Mouse (Mus musculus) midbrain, embryonic 11.5 days (tissue): ENCODE results near the gene Mipol1. TPM values are rescaled to one million over a fixed set of nuclear protein-coding genes. Genes with fewer than 3 reads are reported as not detected.

Experiments
- ATAC-seq: fragments of 200-750 bp; cut with Nextera tagmentation; 2 replicates; pipeline ENCODE4 v1.8.0; 2017; ENCODE audit warnings: moderate TSS enrichment, moderate library complexity; ENCODE audit not compliant: low FRiP score
- DNase-seq: peaks from one replicate; pipeline ENCODE4 v3.0.0; 2015; ENCODE audit warnings: low spot score; ENCODE audit errors: missing footprints
- H3K27ac ChIP-seq: fragments of 300-500 bp; sonication (generic); 2 replicates; pipeline ENCODE4 v1.5.1; 2014; ENCODE audit warnings: low read depth, low read length
- H3K27me3 ChIP-seq: fragments of 300-500 bp; sonication (generic); 2 replicates; pipeline ENCODE4 v1.6.1; 2014; ENCODE audit warnings: mild to moderate bottlenecking, low read length, moderate library complexity, mixed read lengths; ENCODE audit not compliant: control insufficient read depth, insufficient read depth
- H3K36me3 ChIP-seq: fragments of 300-500 bp; sonication (generic); 2 replicates; pipeline ENCODE4 v1.6.1; 2014; ENCODE audit warnings: mild to moderate bottlenecking, low read length, moderate library complexity, mixed read lengths; ENCODE audit not compliant: control insufficient read depth, insufficient read depth
- H3K4me1 ChIP-seq: fragments of 300-500 bp; sonication (generic); 2 replicates; pipeline ENCODE4 v1.6.1; 2014; ENCODE audit warnings: low read length; ENCODE audit not compliant: control insufficient read depth, insufficient read depth
- H3K4me2 ChIP-seq: fragments of 300-500 bp; sonication (generic); 2 replicates; pipeline ENCODE4 v1.6.1; 2014; ENCODE audit warnings: mild to moderate bottlenecking, moderate library complexity
- H3K4me3 ChIP-seq: fragments of 300-500 bp; sonication (generic); 2 replicates; pipeline ENCODE4 v1.5.1; 2014; ENCODE audit warnings: low read depth, low read length
- H3K9ac ChIP-seq: fragments of 300-500 bp; sonication (generic); 2 replicates; pipeline ENCODE4 v1.6.1; 2014; ENCODE audit warnings: low read length
- H3K9me3 ChIP-seq: fragments of 300-500 bp; sonication (generic); 2 replicates; pipeline ENCODE4 v1.6.1; 2016; ENCODE audit warnings: low read length; ENCODE audit not compliant: control insufficient read depth
- WGBS: fragments of 180-500 bp; shearing (Covaris S2); extraction: QIAGEN DNeasy Blood & Tissue Kit; methylation state at CpG from one replicate; pipeline ENCODE4 v1.1.7; 2014; 5-methylcytosine and 5-hydroxymethylcytosine counted together
- polyA plus RNA-seq: library from polyadenylated mRNA; unstranded; fragments of >200 nt; fragmentation: Nextera tagmentation; extraction: Ambion mirVana; gene quantifications from 2 replicates; pipeline ENCODE4 v1.2.1, GENCODE M21; 2014

Mipol1 gene
- polyA plus RNA-seq, 1 experiment from 2014 or later, result 9.5 TPM

DNA sequence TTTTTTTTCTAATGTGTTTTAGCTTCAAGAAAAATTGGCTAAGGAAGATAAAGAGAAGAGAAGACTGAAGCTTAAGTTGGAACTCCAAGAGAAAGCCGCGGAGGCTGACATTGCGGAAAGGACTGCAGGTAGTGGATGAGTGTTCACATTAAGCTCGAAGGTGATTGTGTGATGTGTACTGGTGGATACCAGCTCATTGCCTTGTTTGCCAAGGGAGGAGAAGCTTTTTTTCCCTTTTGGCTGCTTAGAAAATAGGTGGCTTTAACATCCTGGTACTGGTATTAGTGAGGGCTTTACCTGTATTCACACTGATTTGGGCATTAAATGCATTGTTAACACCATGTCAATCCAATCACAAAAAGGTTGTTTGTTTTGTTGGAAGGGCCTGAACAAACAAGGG is 77.1 kb downstream of the Mipol1 start:
- 95% methylated on average over 4 of the region's 4 CpGs for WGBS

DNA sequence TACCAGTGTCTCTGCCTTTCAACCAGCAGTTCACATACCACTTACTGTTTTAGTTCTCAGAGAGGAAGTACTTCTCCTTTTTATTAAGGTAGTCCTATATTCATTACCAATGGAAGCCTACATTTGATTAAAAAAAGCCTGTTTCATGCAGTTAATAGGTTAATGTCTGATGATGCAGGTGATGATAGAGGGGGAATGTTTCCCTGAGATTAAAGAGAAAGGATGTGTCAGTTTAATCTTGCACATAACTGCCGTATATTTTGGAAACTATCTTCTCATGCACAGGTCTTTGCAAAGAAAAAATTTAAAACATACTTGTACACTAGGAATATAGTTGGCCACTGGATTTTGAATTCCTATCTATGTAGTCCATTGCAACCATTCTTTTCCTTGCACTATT is 77.5 kb downstream of the Mipol1 start:
- H3K27me3 ChIP-seq, result no peaks in the 10 kb centered on the region
- H3K4me3 ChIP-seq, result no peak overlapping the region
- no peak overlapping the region for H3K9ac ChIP-seq
- no peak for DNase-seq
- no peaks in the 10 kb centered on the region for H3K36me3 ChIP-seq
- no peaks in the 10 kb centered on the region for H3K4me1 ChIP-seq
- ATAC-seq, result no peak
- no peaks in the 10 kb centered on the region for H3K9me3 ChIP-seq
- H3K27ac ChIP-seq, result no peak overlapping the region
- H3K4me2 ChIP-seq, result no peak overlapping the region
- 89% methylated on average over 1 of the region's 1 CpGs for WGBS

More for the DNA sequence above, 77.1 kb downstream of the Mipol1 start:
- no peaks in the 10 kb centered on the region for H3K4me1 ChIP-seq
- no peak overlapping the region for H3K4me3 ChIP-seq
- DNase-seq, result no peak
- no peaks in the 10 kb centered on the region for H3K36me3 ChIP-seq
- H3K9ac ChIP-seq, result no peak overlapping the region
- no peak overlapping the region for H3K4me2 ChIP-seq
- H3K9me3 ChIP-seq, result no peaks in the 10 kb centered on the region
- H3K27me3 ChIP-seq, result no peaks in the 10 kb centered on the region
- H3K27ac ChIP-seq, result no peak overlapping the region
- ATAC-seq, result no peak

DNA sequence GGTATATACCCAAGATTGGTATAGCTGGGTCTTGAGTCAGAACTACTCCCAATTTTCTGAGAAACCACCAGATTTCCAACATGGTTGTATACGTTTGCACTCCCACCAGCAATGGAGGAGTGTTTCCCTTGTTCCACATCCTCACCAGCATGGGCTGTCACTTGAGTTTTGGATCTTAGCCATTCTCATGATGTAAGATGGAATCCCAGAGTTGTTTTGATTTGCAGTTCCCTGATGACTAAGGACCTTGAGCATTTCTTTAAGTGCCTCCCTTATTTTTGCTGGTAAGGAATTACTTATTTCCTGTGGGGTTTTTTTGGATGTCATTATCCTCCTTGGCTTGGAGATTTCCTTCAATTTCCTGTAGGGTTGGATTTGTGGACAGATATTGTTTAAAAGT is 108.8 kb downstream of the Mipol1 start:
- H3K9me3 ChIP-seq, result no peaks in the 10 kb centered on the region
- DNase-seq (no peak), ATAC-seq (no peak)
- no peaks in the 10 kb centered on the region for H3K4me1 ChIP-seq
- H3K4me2 ChIP-seq, result no peak overlapping the region
- WGBS, result 100% methylated on average over 1 of the region's 1 CpGs
- H3K27me3 ChIP-seq, result no peaks in the 10 kb centered on the region
- H3K9ac ChIP-seq, result no peak overlapping the region
- H3K4me3 ChIP-seq, result no peak overlapping the region
- H3K36me3 ChIP-seq, result no peaks in the 10 kb centered on the region
- H3K27ac ChIP-seq, result no peak overlapping the region

DNA sequence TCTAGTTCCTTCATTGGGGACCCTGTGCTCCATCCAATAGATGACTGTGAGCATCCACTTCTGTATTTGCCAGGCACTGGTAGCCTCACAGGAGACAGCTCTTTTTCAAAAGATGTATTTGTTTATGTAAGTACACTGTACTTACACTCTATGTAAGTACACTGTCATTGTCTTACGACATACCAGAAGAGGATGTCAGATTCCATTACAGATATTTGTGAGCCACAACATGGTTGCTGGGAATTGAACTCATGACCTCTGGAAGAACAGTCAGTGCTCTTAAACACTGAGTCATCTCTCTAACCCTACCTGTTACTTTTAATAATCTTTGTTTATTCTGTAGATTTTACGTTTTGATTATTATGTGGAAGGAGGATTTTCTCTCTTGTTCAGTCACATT is 109.9 kb downstream of the Mipol1 start:
- H3K27ac ChIP-seq, result no peak overlapping the region
- no peaks in the 10 kb centered on the region for H3K27me3 ChIP-seq
- DNase-seq (no peak), ATAC-seq (no peak)
- H3K4me3 ChIP-seq, result no peak overlapping the region
- 80% methylated on average over 2 of the region's 2 CpGs for WGBS
- no peaks in the 10 kb centered on the region for H3K36me3 ChIP-seq
- H3K9me3 ChIP-seq, result no peaks in the 10 kb centered on the region
- H3K4me1 ChIP-seq, result no peaks in the 10 kb centered on the region
- H3K9ac ChIP-seq, result no peak overlapping the region
- no peak overlapping the region for H3K4me2 ChIP-seq

DNA sequence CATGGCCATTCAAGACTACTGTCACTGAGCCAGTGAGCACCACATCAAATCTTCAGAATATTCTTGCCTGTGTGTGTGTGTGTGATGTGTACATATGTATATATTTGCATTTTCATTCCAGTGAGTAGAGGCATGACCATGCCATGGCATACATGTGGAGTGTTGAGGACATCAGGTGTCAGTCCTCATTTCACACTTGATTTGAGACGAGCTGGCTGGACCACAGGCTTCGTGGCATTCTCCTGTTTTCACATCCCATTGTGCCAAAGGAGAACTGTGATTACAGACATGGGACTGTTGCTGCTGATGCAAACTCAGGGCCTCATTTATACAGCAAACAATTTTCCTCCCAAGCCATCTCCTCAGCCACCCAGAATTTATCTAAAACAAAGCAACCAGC is 132.5 kb downstream of the Mipol1 start:
- H3K4me2 ChIP-seq, result no peak overlapping the region

DNA sequence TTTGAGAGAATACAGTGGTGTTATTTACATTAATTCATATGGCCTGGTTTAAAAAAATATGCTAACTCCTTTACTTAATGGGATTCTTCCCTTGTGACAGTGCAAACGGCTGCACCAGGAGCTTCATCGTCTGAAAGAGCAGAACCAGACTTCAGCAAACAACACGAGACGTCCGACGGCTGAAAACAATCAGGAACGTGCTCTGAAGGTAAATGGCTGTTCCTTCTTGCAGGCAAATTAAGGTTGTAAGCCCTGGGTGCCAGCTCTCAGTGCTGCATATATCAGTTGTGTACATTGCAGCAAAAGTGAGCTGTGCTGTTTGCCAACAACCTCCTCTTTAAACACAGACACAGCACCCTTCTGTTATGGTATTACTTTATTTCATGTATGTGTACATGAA is 133.8 kb downstream of the Mipol1 start:
- H3K36me3 ChIP-seq, result no peaks in the 10 kb centered on the region
- H3K4me3 ChIP-seq, result no peak overlapping the region
- H3K27ac ChIP-seq, result no peak overlapping the region
- no peaks in the 10 kb centered on the region for H3K9me3 ChIP-seq
- 79% methylated on average over 7 of the region's 7 CpGs for WGBS
- no peaks in the 10 kb centered on the region for H3K27me3 ChIP-seq
- H3K4me2 ChIP-seq, result no peak overlapping the region
- no peaks in the 10 kb centered on the region for H3K4me1 ChIP-seq
- H3K9ac ChIP-seq, result no peak overlapping the region
- peak; percentile 77 for DNase-seq
- peak; percentile 56; the same call in 1 of the 2 replicates for ATAC-seq

More for the DNA sequence above, 132.5 kb downstream of the Mipol1 start:
- ATAC-seq, result peak; percentile 43; the same call in 1 of the 2 replicates
- Histone ChIP-seq H3K4me1 (no peaks in the 10 kb centered on the region), H3K9me3 (no peaks in the 10 kb centered on the region), H3K27me3 (no peaks in the 10 kb centered on the region), H3K9ac (no peak overlapping the region), H3K36me3 (no peaks in the 10 kb centered on the region), H3K4me3 (no peak overlapping the region), H3K27ac (no peak overlapping the region)
- 54% methylated on average over 2 of the region's 2 CpGs for WGBS
- no peak for DNase-seq

DNA sequence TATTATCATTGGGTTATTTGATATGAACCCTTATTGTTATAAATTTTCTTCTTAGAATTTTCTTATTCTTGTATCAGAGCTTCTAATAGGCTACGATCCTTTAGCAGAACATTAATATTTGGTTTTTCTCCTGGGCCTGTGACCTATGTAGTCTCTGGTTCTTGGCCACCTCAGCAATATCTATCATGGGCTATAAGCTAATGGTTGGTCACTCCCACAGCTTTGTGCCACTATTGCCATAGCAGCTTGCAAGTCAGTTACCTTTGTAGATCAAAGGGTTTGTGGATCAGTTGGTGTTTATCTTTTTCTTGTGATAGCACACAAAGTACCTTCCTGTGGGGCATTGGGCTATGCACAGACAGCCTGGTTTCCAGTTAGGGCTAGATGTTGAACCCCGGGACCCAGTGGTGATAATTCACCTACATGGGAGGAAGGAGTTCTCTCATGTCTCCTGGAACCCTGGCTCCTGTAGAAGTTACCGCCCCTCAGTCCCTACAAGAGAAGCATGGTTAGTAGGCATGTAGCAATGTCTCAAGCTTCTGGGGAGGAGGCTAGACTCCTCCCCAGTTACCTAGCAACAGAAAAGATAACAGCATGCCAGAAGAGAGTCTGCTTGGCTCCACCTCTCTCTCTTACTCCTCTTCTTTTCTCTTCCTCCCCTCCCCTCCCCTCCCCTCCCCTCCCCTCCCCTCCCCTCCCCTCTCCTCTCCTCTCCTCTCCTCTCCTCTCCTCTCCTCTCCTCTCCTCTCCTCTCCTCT is 141.7 kb downstream of the Mipol1 start:
- H3K36me3 ChIP-seq, result no peaks in the 10 kb centered on the region
- H3K9ac ChIP-seq, result no peak overlapping the region
- no peak for ATAC-seq
- H3K4me2 ChIP-seq, result no peak overlapping the region
- H3K4me3 ChIP-seq, result no peak overlapping the region
- H3K27me3 ChIP-seq, result no peaks in the 10 kb centered on the region
- H3K4me1 ChIP-seq, result no peaks in the 10 kb centered on the region
- peak; percentile 61 for DNase-seq
- H3K9me3 ChIP-seq, result no peaks in the 10 kb centered on the region
- 92% methylated on average over 3 of the region's 3 CpGs for WGBS
- no peak overlapping the region for H3K27ac ChIP-seq

DNA sequence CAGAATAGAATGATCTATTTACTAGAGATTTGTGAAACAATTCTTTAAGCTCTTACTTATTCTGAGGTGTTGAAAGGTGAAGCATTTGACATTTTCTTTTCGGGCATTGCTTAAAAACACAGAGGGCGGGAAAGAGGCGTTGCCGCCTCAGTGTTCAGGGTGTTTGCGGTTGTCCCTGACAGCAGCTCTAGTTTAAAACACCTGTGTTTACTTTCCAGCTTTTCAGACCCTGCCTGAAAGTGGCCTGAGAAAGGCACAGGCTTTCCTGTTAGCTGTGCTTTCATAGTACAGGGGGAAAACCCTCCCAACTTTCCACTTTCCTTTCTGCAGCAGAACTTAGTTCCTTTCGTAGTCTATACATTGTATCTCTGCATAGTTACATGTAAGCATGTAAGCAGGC is 152.6 kb downstream of the Mipol1 start:
- Histone ChIP-seq H3K27ac (no peak overlapping the region), H3K4me2 (no peak overlapping the region), H3K9me3 (no peaks in the 10 kb centered on the region), H3K4me1 (no peaks in the 10 kb centered on the region), H3K36me3 (no peaks in the 10 kb centered on the region), H3K27me3 (no peaks in the 10 kb centered on the region), H3K4me3 (no peak overlapping the region), H3K9ac (no peak overlapping the region)
- DNase-seq (no peak), ATAC-seq (no peak)
- 25% methylated on average over 6 of the region's 6 CpGs for WGBS

DNA sequence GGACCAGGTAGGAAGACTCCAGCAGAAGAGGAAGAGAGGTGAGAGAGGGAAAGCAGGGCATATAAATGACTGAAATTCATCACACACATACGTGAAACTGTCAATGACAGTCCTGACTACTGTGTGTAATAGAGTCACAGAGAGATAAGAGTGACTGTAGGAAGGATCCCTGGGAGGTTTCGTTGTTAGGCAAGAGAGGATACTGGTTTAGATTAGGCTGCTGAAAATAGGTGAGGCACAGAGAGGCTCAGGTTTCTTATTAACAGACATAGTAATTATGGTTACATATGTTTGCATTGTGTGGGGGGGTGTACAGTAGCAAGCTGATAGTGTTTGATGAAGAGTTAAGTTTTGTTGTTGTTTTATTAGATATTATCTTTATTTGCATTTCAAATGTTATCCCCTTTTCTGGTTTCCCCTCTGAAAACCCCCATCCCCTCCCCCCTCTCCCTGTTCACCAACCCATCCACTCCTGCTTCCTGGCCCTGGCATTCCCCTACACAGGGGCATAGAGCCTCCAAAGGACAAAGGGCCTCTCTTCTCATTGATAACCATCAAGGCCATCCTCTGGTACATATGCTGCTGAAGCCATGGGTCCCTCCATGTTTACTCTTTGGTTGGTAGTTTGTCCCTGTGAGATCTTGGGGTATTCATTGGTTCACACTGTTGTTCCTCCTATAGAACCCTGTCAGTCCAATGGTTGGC is 157.5 kb downstream of the Mipol1 start:
- Histone ChIP-seq H3K9ac (no peak overlapping the region), H3K27ac (no peak overlapping the region), H3K9me3 (no peaks in the 10 kb centered on the region), H3K27me3 (no peaks in the 10 kb centered on the region), H3K4me2 (no peak overlapping the region), H3K36me3 (no peaks in the 10 kb centered on the region), H3K4me1 (no peaks in the 10 kb centered on the region), H3K4me3 (no peak overlapping the region)
- ATAC-seq (no peak), DNase-seq (no peak)
- WGBS, result 89% methylated on average over 2 of the region's 2 CpGs
